Mouse (Mus musculus) liver, embryonic 14.5 days (tissue): ENCODE measurements around the gene Csnk1g2.

Experiments
- CTCF ChIP-seq: IDR thresholded peaks from 2 replicates; pipeline ENCODE4 v1.5.1; 2016; ENCODE audit warnings: antibody characterized with exemption, low read depth, control low read depth
- EP300 ChIP-seq: IDR thresholded peaks from 2 replicates; pipeline ENCODE4 v1.6.1; 2016; ENCODE audit warnings: antibody characterized with exemption, low read depth

DNA sequence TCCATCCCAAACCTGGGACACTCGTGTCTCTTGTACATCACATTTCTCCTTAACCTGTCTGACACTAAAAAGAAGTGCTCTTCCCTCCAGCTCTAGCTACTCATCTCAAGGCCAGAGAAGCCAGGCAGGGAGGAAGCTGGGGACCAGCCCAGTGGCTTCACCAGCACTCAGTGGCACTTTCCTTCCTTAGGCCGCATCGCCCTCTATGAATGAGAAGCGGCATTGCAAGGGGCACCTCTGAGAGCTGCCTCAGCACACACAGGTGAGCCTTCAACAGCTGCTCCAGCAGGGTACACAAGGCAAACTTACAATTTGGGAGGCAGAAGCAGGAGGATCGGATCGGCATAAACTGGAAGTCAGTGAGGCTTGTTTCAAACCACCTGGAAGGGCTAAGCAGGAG lies 61.6 kb downstream of the Csnk1g2 start:
- TF ChIP-seq EP300: no peak
- TF ChIP-seq CTCF: peak; percentile 100
